Mouse (Mus musculus) MEL (cell line): ENCODE data around the gene Cemip2.

ENCODE experiments used
- CHD1 ChIP-seq: IDR thresholded peaks from 2 replicates; pipeline ENCODE4 v1.6.1; 2012; ENCODE audit warnings: low read depth, mild to moderate bottlenecking, inconsistent platforms, low read length, improper control_type of control experiment
- CHD2 ChIP-seq: IDR thresholded peaks from 2 replicates; pipeline ENCODE4 v1.6.1; 2011; ENCODE audit warnings: low read length, improper control_type of control experiment
- CTCF ChIP-seq, 3 experiments: IDR thresholded peaks in 2 of 3; conservative IDR thresholded peaks in 1 of 3; 2 replicates each; pipeline ENCODE4 v1.5.1; 2011 to 2012; ENCODE audit warnings: low read length in 3 of 3, low read depth in 2 of 3, mild to moderate bottlenecking in 2 of 3, improper control_type of control experiment in 1 of 3, inconsistent platforms in 1 of 3, mixed read lengths in 1 of 3, moderate library complexity in 1 of 3; ENCODE audit not compliant: control insufficient read depth in 1 of 3, insufficient read depth in 1 of 3, poor library complexity in 1 of 3, severe bottlenecking in 1 of 3
- ELF1 ChIP-seq: IDR thresholded peaks from 2 replicates; pipeline ENCODE4 v1.6.1; 2014; ENCODE audit warnings: low read depth, mild to moderate bottlenecking, inconsistent platforms, low read length, improper control_type of control experiment, moderate library complexity
- EP300 ChIP-seq, 2 experiments: IDR thresholded peaks; 2 replicates each; pipeline ENCODE4 v1.6.1; 2011; ENCODE audit warnings: improper control_type of control experiment in 2 of 2, low read length in 2 of 2, low read depth in 1 of 2, mild to moderate bottlenecking in 1 of 2
- GATA1 ChIP-seq: IDR thresholded peaks from 2 replicates; pipeline ENCODE4 v1.6.1; 2011; ENCODE audit warnings: low read depth, low read length, improper control_type of control experiment
- HCFC1 ChIP-seq: IDR thresholded peaks from 2 replicates; pipeline ENCODE4 v1.6.1; 2012; ENCODE audit warnings: low read depth, mild to moderate bottlenecking, inconsistent platforms, low read length, improper control_type of control experiment, moderate library complexity
- MYC ChIP-seq: IDR thresholded peaks from 2 replicates; pipeline ENCODE4 v1.6.1; 2011; ENCODE audit warnings: low read depth, mild to moderate bottlenecking, low read length, improper control_type of control experiment, moderate library complexity
- POLR2A ChIP-seq, 2 experiments: IDR thresholded peaks; 2 replicates each; pipeline ENCODE4 v1.6.1; 2011 to 2012; ENCODE audit warnings: low read length in 2 of 2, mild to moderate bottlenecking in 2 of 2, control low read depth in 1 of 2, improper control_type of control experiment in 1 of 2, low read depth in 1 of 2, moderate library complexity in 1 of 2; ENCODE audit not compliant: control insufficient read depth in 1 of 2, insufficient read depth in 1 of 2, poor library complexity in 1 of 2
- POLR2AphosphoS5 ChIP-seq: IDR thresholded peaks from 2 replicates; pipeline ENCODE4 v1.6.1; 2012; ENCODE audit warnings: low read depth, borderline replicate concordance, mild to moderate bottlenecking, inconsistent platforms, low read length, moderate library complexity, mixed read lengths
- SIN3A ChIP-seq: IDR thresholded peaks from 2 replicates; pipeline ENCODE4 v1.6.1; 2012; ENCODE audit warnings: low read length, improper control_type of control experiment, inconsistent platforms
- TBP ChIP-seq: IDR thresholded peaks from 2 replicates; pipeline ENCODE4 v1.8.0; 2011; ENCODE audit warnings: low read depth, low read length, improper control_type of control experiment
- USF2 ChIP-seq, 2 experiments: IDR thresholded peaks; 2 replicates each; pipeline ENCODE4 v1.6.1; 2011 to 2012; ENCODE audit warnings: improper control_type of control experiment in 2 of 2, low read length in 2 of 2, borderline replicate concordance in 1 of 2, inconsistent platforms in 1 of 2, low read depth in 1 of 2, mild to moderate bottlenecking in 1 of 2; ENCODE audit not compliant: insufficient read depth in 1 of 2
- ZNF384 ChIP-seq: IDR thresholded peaks from 2 replicates; pipeline ENCODE4 v1.6.1; 2012; ENCODE audit warnings: low read depth, mild to moderate bottlenecking, inconsistent platforms, low read length, improper control_type of control experiment

- TF ChIP-seq POLR2A (IDR thresholded peaks at IDR 0.05; ENCODE audit: control insufficient read depth in 1 of 2, insufficient read depth in 1 of 2, low read depth in 1 of 2, low read length in 2 of 2, poor library complexity in 1 of 2) (peak in 1 of 2 experiments; percentile 12; a peak in 1 of 4 replicates), EP300 (IDR thresholded peaks at IDR 0.05; ENCODE audit: low read depth in 1 of 2, low read length in 2 of 2) (no peak; a peak in 1 of 4 replicates), SIN3A (no peak; the same call in 1 of the 2 replicates), CTCF (IDR thresholded peaks at IDR 0.05 in 2 of 3, conservative IDR thresholded peaks at IDR 0.05 in 1 of 3; ENCODE audit: control insufficient read depth in 1 of 3, insufficient read depth in 1 of 3, low read depth in 2 of 3, low read length in 3 of 3, poor library complexity in 1 of 3, severe bottlenecking in 1 of 3) (no peak), TBP (no peak; the same call in 1 of the 2 replicates), USF2 (IDR thresholded peaks at IDR 0.05; ENCODE audit: borderline replicate concordance in 1 of 2, insufficient read depth in 1 of 2, low read depth in 1 of 2, low read length in 2 of 2) (no peak), POLR2AphosphoS5 (no peak), HCFC1 (no peak), GATA1 (no peak), ELF1 (no peak), MYC (no peak), CHD1 (no peak), CHD2 (no peak), ZNF384 (no peak)
Observed at GRCm38 (mm10) chr19:21737881-21738590, 40.1 kb upstream of the Cemip2 start.
